Mouse (Mus musculus) intestine, embryonic 14.5 days (tissue): Measurements from ENCODE around the gene Lpcat3. TPM values are rescaled to one million over a fixed set of nuclear protein-coding genes. Genes with fewer than 3 reads are reported as not detected.
A peak's percentile ranks its signal among the peaks of the same experiment; 100 is the strongest.

ENCODE experiments used
- ATAC-seq: fragments of 200-750 bp; cut with Nextera tagmentation; replicated peaks from 2 replicates; pipeline ENCODE4 v1.8.0; 2017; ENCODE audit warnings: low read depth, moderate number of reproducible peaks, moderate TSS enrichment, moderate library complexity; ENCODE audit not compliant: low FRiP score, low TSS enrichment
- DNase-seq: peaks from one replicate; pipeline ENCODE4 v3.0.0-alpha.2; 2018; ENCODE audit warnings: low spot score
- H3K27ac ChIP-seq: fragments of 300-500 bp; sonication (generic); 2 replicates; pipeline ENCODE4 v1.5.1; 2014; ENCODE audit warnings: low read depth, mild to moderate bottlenecking, control low read depth
- H3K27me3 ChIP-seq: fragments of 300-500 bp; sonication (generic); replicated peaks from 2 replicates; pipeline ENCODE4 v1.6.1; 2014; ENCODE audit warnings: low read length, control low read depth; ENCODE audit not compliant: control insufficient read depth, insufficient read depth
- H3K36me3 ChIP-seq: fragments of 300-500 bp; sonication (generic); 2 replicates; pipeline ENCODE4 v1.6.1; 2014; ENCODE audit warnings: low read length, control low read depth; ENCODE audit not compliant: control insufficient read depth, insufficient read depth
- H3K4me1 ChIP-seq: fragments of 300-500 bp; sonication (generic); replicated peaks from 2 replicates; pipeline ENCODE4 v1.6.1; 2014; ENCODE audit warnings: low read length, control low read depth, mixed read lengths; ENCODE audit not compliant: control insufficient read depth, insufficient read depth
- H3K4me2 ChIP-seq: fragments of 300-500 bp; sonication (generic); 2 replicates; pipeline ENCODE4 v1.6.1; 2014; ENCODE audit warnings: low read length
- H3K4me3 ChIP-seq: fragments of 300-500 bp; sonication (generic); 2 replicates; pipeline ENCODE4 v1.5.1; 2014; ENCODE audit warnings: low read depth, low read length, control low read depth, mixed read lengths
- H3K9ac ChIP-seq: fragments of 300-500 bp; sonication (generic); 2 replicates; pipeline ENCODE4 v1.6.1; 2014; ENCODE audit warnings: mild to moderate bottlenecking, low read length
- H3K9me3 ChIP-seq: fragments of 300-500 bp; sonication (generic); 2 replicates; pipeline ENCODE4 v1.6.1; 2016; ENCODE audit warnings: low read length, control low read depth; ENCODE audit not compliant: control insufficient read depth
- WGBS: fragments of 180-500 bp; shearing (Covaris S2); extraction: QIAGEN DNeasy Blood & Tissue Kit; methylation state at CpG from one replicate; pipeline ENCODE4 v1.1.7; 2014; 5-methylcytosine and 5-hydroxymethylcytosine counted together
- microRNA counts: library from miRNA; unstranded; fragments of <30 nt; microRNA quantifications from one replicate; lab custom pipeline; 2016
- microRNA-seq: library from miRNA; unstranded; fragments of <30 nt; microRNA quantifications from one replicate; pipeline ENCODE4, GENCODE M21; 2016
- polyA plus RNA-seq: library from polyadenylated mRNA; unstranded; fragments of >200 nt; fragmentation: Nextera tagmentation; extraction: Ambion mirVana; gene quantifications from 2 replicates; pipeline ENCODE4 v1.2.1, GENCODE M21; 2014

Gene Lpcat3
- polyA plus RNA-seq, 1 experiment from 2014 or later, result 79.8 TPM

DNA sequence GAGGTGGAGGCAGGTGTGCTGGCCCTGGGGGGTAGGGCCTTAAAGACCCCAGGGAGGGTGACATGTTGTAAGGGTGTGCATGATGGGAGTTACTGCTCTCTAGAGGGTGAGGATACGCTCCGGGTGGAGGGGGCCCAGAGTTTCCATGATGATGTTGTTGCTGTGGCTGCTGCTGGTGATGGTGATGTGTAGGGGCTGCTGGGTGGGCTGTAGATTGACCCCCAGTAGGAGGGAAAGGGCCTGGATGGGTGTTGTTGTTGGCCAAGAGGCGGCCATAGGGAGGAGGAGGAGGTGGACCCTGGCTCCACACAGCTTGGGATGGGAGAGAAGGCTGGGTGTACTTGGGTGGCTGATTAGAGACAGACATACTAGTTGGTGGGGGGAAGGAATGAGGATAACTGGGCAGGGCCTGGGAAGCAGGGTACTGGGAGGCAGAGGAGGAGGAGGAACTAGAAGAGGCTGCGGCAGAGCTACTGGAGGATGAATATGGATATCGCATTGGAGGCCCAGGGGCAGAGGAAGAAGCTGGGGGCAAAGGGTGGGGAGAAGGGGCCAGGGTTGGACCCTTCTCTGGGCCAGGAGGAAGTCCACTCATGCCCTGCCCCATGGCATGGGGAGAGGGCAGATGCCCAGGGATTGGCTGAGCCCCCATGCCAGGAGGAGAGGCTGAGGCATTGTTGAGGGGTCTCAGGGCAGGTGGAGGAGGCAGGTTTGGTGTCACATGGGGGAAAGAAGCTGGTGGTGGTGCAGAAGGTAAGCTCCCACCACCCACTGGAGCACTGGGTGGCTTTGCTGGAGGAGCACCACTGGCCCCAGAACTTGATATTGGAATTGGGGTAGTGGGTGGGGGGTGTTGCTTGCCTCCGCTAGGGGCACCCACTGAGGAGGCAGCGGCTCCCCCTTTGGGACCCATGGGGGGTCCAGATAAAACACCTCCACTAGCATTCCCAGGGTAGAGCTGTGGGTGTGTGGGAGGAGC lies 84.1 kb downstream of the Lpcat3 start:
- H3K27me3 ChIP-seq, result no peaks in the 10 kb centered on the region
- no peak for DNase-seq
- H3K4me3 ChIP-seq, result no peak overlapping the region
- 0 out of 2 replicates have a peak, but pooled peaks have one; percentile 4 for ATAC-seq
- H3K36me3 ChIP-seq, result peaks cover 55% of the 10 kb centered on the region
- 88% methylated on average over 7 of the region's 7 CpGs for WGBS
- H3K4me2 ChIP-seq, result 0 out of 2 replicates have a peak overlapping the region, but pooled peaks have one; percentile 94
- no peak overlapping the region for H3K27ac ChIP-seq
- no peaks in the 10 kb centered on the region for H3K9me3 ChIP-seq
- peaks cover 12% of the 10 kb centered on the region for H3K4me1 ChIP-seq
- H3K9ac ChIP-seq, result no peak overlapping the region; the same call in 1 of the 2 replicates

DNA sequence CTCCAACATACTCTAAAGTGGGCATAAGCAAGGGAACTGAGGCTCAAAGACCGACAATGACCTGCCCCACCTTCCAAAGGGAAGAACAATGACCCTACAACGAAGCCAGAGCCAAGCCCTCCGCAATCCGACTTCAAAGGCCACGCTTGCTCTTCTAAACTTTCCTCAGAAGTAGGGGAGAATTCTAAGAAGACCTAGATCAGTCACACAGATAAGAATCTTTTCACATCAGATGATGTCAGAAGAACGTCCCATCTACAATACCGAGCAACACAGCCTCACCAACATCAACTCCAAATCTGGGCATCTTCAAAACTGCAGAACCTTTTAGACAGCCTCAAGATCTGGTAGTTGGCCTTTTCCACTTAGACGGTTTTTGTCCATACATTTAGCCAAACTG lies 87.6 kb downstream of the Lpcat3 start:
- Histone ChIP-seq H3K27me3 (no peaks in the 10 kb centered on the region), H3K9ac (no peak overlapping the region), H3K4me3 (no peak overlapping the region), H3K4me2 (no peak overlapping the region), H3K27ac (no peak overlapping the region), H3K36me3 (peaks cover 36% of the 10 kb centered on the region), H3K4me1 (peaks cover 28% of the 10 kb centered on the region), H3K9me3 (no peaks in the 10 kb centered on the region)
- WGBS, result 86% methylated on average over 8 of the region's 8 CpGs
- ATAC-seq (no peak), DNase-seq (no peak)

DNA sequence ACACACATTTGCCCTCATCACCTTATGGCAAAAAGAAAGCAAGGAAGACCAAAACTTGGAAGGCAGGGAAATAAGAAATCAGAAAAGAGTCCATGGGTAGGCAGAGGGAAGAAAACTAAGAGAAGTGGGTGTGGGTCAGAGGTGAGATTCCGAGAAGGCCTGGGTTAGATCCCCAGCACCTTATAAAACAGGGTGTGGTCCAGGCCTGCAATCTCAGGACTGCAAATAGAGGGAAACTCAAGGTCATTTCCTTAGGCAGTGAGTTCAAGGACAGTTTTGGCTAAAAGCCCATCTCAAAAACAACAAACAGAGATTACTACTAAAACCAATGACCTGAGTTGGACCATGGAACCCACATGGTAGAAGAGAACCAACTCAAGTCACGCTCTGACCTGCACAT lies 91.0 kb downstream of the Lpcat3 start:
- Histone ChIP-seq H3K27ac (no peak overlapping the region), H3K27me3 (no peaks in the 10 kb centered on the region), H3K36me3 (peaks cover 16% of the 10 kb centered on the region), H3K4me3 (no peak overlapping the region), H3K9ac (no peak overlapping the region), H3K4me1 (peaks cover 33% of the 10 kb centered on the region), H3K9me3 (no peaks in the 10 kb centered on the region), H3K4me2 (no peak overlapping the region)
- no peak for DNase-seq
- no peak for ATAC-seq
- 79% methylated on average over 2 of the region's 2 CpGs for WGBS

MicroRNAs encoded within 50 kb of the gene (microRNA counts, 519-probe panel; counts per million panel counts)
- microRNA mmu-miR-141 (lab: Ali Mortazavi, UCI), result 3,807 counts per million, percentile 55 among the panel's probes with 10 or more counts
- 5,090 counts per million, percentile 88 among the panel's probes with 10 or more counts for microRNA mmu-miR-200c (lab: Ali Mortazavi, UCI)

Small RNAs within 50 kb of the gene (microRNA-seq; reads per million reads assigned to microRNA genes)
- 2,280 reads per million, percentile 85 among the genes with 10 or more reads in this experiment for gene Mir141
- 13,027 reads per million, percentile 97 among the genes with 10 or more reads in this experiment for gene Mir200c

Other genes starting within 250 kb of the Lpcat3 start
- gene Pex5, start 248.0 kb upstream of the Lpcat3 start, polyA plus RNA-seq, result 34.0 and 37.8 TPM in 2 replicates
- 4.7 and 5.4 TPM in 2 replicates for gene Clstn3, start 198.2 kb upstream of the Lpcat3 start, polyA plus RNA-seq
- gene C1rl, start 169.9 kb upstream of the Lpcat3 start, polyA plus RNA-seq, result 0.92 and 1.1 TPM in 2 replicates
- 1.7 and 1.8 TPM in 2 replicates for gene C1ra, start 150.6 kb upstream of the Lpcat3 start, polyA plus RNA-seq
- 1.3 and 1.6 TPM in 2 replicates for gene C1s1, start 120.7 kb upstream of the Lpcat3 start, polyA plus RNA-seq
- not detected in 2 replicates for gene C1rb, start 92.7 kb upstream of the Lpcat3 start, polyA plus RNA-seq
- not detected in 2 replicates for gene C1s2, start 26.9 kb upstream of the Lpcat3 start, polyA plus RNA-seq
- 248 and 249 TPM in 2 replicates for gene Emg1, start 49.2 kb downstream of the Lpcat3 start, polyA plus RNA-seq
- 414 and 436 TPM in 2 replicates for gene Phb2, start 49.3 kb downstream of the Lpcat3 start, polyA plus RNA-seq
- gene Ptpn6, start 75.7 kb downstream of the Lpcat3 start, polyA plus RNA-seq, result 11.7 and 14.1 TPM in 2 replicates
- 440 and 466 TPM in 2 replicates for gene Grcc10, start 78.3 kb downstream of the Lpcat3 start, polyA plus RNA-seq
- gene Gm45234, start 93.0 kb downstream of the Lpcat3 start, polyA plus RNA-seq, result not detected in 2 replicates
- gene Atn1, start 93.5 kb downstream of the Lpcat3 start, polyA plus RNA-seq, result 12.1 TPM in 2 replicates
- 7.6 and 8.0 TPM in 2 replicates for gene Eno2, start 106.6 kb downstream of the Lpcat3 start, polyA plus RNA-seq
- 0.45 and 0.47 TPM in 2 replicates for gene Lrrc23, start 116.7 kb downstream of the Lpcat3 start, polyA plus RNA-seq
- gene Spsb2, start 145.6 kb downstream of the Lpcat3 start, polyA plus RNA-seq, result 7.3 and 7.4 TPM in 2 replicates
- 1,059 and 1,108 TPM in 2 replicates for gene Tpi1, start 151.3 kb downstream of the Lpcat3 start, polyA plus RNA-seq
- gene Usp5, start 166.5 kb downstream of the Lpcat3 start, polyA plus RNA-seq, result 126 and 127 TPM in 2 replicates
- gene Cdca3, start 166.5 kb downstream of the Lpcat3 start, polyA plus RNA-seq, result 178 and 183 TPM in 2 replicates
- 2.7 TPM in 2 replicates for gene Gnb3, start 177.2 kb downstream of the Lpcat3 start, polyA plus RNA-seq
- 28.1 and 28.8 TPM in 2 replicates for gene P3h3, start 194.7 kb downstream of the Lpcat3 start, polyA plus RNA-seq
- 0.65 and 1.2 TPM in 2 replicates for gene Gpr162, start 201.0 kb downstream of the Lpcat3 start, polyA plus RNA-seq
- 0.28 and 0.37 TPM in 2 replicates for gene Cd4, start 225.2 kb downstream of the Lpcat3 start, polyA plus RNA-seq
- 1.8 and 2.1 TPM in 2 replicates for gene Lag3, start 248.7 kb downstream of the Lpcat3 start, polyA plus RNA-seq